Mouse (Mus musculus): ENCODE data around the gene Zfp46. TPM values are rescaled to one million over a fixed set of nuclear protein-coding genes. Genes with fewer than 3 reads are reported as not detected.

Gene Zfp46
- polyA plus RNA-seq, 1 experiment from 2014 or later, result 25.8 TPM

GRCm38 (mm10) chr4:136247729-136248463 lies 36.6 kb upstream of the Zfp46 start, which contains the start of gene Tcea3:
Tcea3 (plus strand) TSS chr4:136247729.
- no peaks in the 10 kb centered on the region for H3K36me3 ChIP-seq (replicated peaks)
- peaks cover 93% of the 10 kb centered on the region for H3K27me3 ChIP-seq
- H3K9me3 ChIP-seq, result no peaks in the 10 kb centered on the region
- peaks cover 34% of the 10 kb centered on the region for H3K4me1 ChIP-seq
- H3K27ac ChIP-seq, result no peak within 1 kb of the TSS
- peak within 1 kb of the TSS; percentile 36; the same call in 1 of the 2 replicates for H3K9ac ChIP-seq
- WGBS, result under 1% methylated on average over 46 of the region's 46 CpGs
- peak; percentile 23; the same call in 1 of the 2 replicates for ATAC-seq (ENCODE audit: low FRiP score)
- peak within 1 kb of the TSS; percentile 44 for H3K4me3 ChIP-seq (replicated peaks)
- peak within 1 kb of the TSS; percentile 75 for H3K4me2 ChIP-seq

DNA sequence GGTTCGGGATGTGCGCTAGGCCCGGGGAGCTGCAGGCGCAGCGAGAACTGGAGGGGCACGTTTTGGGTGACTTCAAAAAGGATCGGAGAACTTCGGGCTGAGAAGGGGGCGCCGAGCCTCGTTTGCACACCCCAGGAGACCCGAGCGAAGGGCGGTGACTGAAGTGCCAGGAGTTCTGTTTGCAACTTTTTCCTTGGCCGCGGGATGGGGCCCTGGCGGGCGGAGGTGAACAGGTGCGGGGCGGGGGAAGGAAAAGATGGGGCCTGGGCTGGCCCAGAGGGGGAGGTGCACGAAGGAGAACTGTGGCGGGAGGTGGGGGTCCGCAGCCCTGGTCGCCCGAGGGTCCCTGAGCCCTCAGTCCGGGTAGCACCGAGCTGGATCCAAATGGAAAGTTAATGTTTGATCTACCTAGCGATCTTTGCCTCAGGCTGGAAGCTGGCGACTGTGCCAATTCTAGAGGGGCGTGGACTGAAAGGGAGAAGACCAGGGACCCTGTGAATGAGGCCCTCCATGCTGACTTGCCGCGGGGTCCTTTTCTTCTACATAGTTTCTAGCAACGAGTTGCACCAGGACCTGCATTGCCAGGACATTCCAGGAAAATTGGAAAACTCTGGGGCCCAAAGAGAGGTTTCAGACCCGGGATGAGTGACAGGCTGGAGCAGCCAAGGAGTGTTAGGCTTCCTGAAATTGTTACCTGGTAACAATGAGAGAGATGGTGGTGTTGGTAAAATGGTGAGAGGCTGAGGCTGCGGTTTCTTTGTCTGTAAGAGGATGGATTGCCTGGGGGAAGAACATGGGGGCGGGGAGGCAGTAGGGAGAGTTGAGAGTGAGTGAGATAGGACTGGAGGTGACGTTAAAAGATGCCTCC lies 35.8 kb upstream of the Zfp46 start:
- H3K27ac ChIP-seq, result no peak overlapping the region
- no peaks in the 10 kb centered on the region for H3K9me3 ChIP-seq
- H3K4me1 ChIP-seq, result peaks cover 34% of the 10 kb centered on the region
- H3K36me3 ChIP-seq (replicated peaks), result no peaks in the 10 kb centered on the region
- under 1% methylated on average over 37 of the region's 37 CpGs for WGBS
- peak overlapping the region; percentile 75 for H3K4me2 ChIP-seq
- peaks cover 92% of the 10 kb centered on the region for H3K27me3 ChIP-seq
- ATAC-seq (ENCODE audit: low FRiP score), result no peak
- peak overlapping the region; percentile 44 for H3K4me3 ChIP-seq (replicated peaks)
- no peak overlapping the region for H3K9ac ChIP-seq

- H3K27me3 ChIP-seq, result peaks cover 90% of the 10 kb centered on the region
- H3K4me3 ChIP-seq (replicated peaks), result no peak overlapping the region
- no peaks in the 10 kb centered on the region for H3K9me3 ChIP-seq
- no peak overlapping the region for H3K27ac ChIP-seq
- H3K36me3 ChIP-seq (replicated peaks), result no peaks in the 10 kb centered on the region
- no peak overlapping the region for H3K9ac ChIP-seq
- peaks cover 34% of the 10 kb centered on the region for H3K4me1 ChIP-seq
- no peak for ATAC-seq (ENCODE audit: low FRiP score)
- H3K4me2 ChIP-seq, result peak overlapping the region; percentile 75; the same call in 1 of the 2 replicates
- 1% methylated on average over 11 of the region's 11 CpGs for WGBS
These were observed 35.2 kb upstream of the Zfp46 start for GRCm38 (mm10) chr4:136249332-136249647.

DNA sequence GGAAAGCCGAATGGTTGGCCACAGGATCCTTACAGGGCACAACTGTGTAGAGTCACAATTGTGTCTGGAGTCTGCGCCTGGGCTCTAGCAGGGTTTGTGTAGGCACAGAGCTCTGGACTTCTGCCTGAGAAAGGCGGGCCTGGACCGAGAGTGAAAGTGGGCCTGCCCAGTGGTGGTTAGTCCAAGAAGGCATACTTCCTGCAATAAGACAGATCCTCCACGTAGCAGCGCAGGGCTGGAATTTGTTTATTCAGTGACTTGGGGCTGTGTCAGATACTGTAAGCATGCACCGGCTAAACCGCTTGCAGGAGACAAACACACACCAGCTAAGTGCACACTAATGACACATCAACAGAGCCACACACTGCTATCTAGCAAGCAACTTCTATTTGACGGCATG lies 34.7 kb upstream of the Zfp46 start:
- Histone ChIP-seq H3K4me1 (peaks cover 34% of the 10 kb centered on the region), H3K9me3 (no peaks in the 10 kb centered on the region), H3K36me3 (replicated peaks) (no peaks in the 10 kb centered on the region), H3K27ac (no peak overlapping the region), H3K4me2 (no peak overlapping the region), H3K4me3 (replicated peaks) (no peak overlapping the region), H3K27me3 (peaks cover 87% of the 10 kb centered on the region), H3K9ac (no peak overlapping the region)
- ATAC-seq (ENCODE audit: low FRiP score), result no peak
- WGBS, result 39% methylated on average over 9 of the region's 9 CpGs

DNA sequence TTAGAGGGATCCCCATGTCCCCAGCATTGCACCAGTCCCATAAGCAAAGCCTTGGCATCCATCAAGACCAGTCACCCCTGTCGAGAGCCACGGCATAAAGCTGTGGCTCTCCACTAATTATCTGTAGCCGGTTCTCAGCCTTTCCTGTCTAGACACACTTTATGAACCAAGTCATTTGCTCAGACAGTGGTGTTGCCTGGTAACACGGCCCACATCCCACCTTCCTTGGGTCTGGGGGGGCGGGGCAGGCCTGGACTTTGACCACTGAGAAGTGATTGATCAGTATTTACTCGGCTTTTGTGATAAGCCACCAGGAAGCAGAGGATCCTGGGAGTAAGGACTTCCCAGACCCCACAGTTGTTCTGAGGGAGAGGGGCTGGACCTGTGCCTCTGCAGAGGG lies 28.6 kb upstream of the Zfp46 start:
- Histone ChIP-seq H3K9ac (no peak overlapping the region), H3K4me1 (peaks cover 4% of the 10 kb centered on the region)
- WGBS, result 72% methylated on average over 6 of the region's 6 CpGs

DNA sequence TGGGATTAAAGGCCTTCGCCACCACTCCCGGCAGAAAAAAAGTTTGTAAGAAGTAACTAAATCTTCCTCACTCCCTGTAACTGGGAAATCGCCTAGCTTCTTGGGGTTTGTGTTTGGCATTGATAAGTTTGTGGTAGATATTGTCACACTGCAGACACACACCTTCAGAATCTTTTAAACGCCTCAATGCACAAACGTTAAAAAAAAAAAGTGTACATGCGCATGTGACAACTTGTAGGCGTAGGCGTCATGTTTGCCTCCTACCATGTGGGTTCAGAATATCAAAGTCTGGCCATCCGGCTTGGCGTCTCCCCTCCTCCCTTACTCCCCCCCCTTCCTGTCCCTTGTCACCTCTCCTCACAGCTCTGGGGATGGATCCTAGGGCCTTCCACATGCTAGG lies 27.8 kb upstream of the Zfp46 start:
- ATAC-seq (ENCODE audit: low FRiP score), result no peak
- H3K36me3 ChIP-seq (replicated peaks), result no peaks in the 10 kb centered on the region
- 88% methylated on average over 10 of the region's 10 CpGs for WGBS
- H3K4me2 ChIP-seq, result no peak overlapping the region
- no peak overlapping the region for H3K4me3 ChIP-seq (replicated peaks)
- peaks cover 29% of the 10 kb centered on the region for H3K27me3 ChIP-seq
- no peaks in the 10 kb centered on the region for H3K9me3 ChIP-seq
- H3K27ac ChIP-seq, result no peak overlapping the region
- peaks cover 4% of the 10 kb centered on the region for H3K4me1 ChIP-seq
- no peak overlapping the region for H3K9ac ChIP-seq

More for the DNA sequence above, 28.6 kb upstream of the Zfp46 start:
- Histone ChIP-seq H3K36me3 (replicated peaks) (no peaks in the 10 kb centered on the region), H3K27ac (no peak overlapping the region), H3K9me3 (no peaks in the 10 kb centered on the region), H3K4me2 (no peak overlapping the region), H3K4me3 (replicated peaks) (no peak overlapping the region), H3K27me3 (peaks cover 34% of the 10 kb centered on the region)
- no peak for ATAC-seq (ENCODE audit: low FRiP score)

DNA sequence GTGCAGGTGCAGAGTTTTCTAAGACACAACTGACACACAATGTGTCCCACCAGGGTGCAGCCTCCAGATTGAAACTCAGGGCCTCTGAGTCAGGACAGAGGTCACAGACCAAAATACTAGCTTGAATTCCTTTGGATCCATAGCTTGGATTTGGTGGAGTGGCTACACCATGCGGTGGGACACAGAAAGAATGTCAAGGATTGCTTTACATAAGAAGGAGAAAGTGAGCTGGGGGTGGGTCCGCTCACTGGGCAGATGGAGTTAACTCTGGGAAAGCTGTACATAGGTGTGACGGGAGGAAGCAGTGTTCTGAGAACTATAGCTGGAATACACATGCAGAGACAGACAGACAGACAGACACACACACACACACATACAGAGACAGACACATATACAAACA lies 24.6 kb upstream of the Zfp46 start:
- no peaks in the 10 kb centered on the region for H3K36me3 ChIP-seq (replicated peaks)
- H3K4me3 ChIP-seq (replicated peaks), result no peak overlapping the region
- H3K27ac ChIP-seq, result no peak overlapping the region
- H3K9ac ChIP-seq, result no peak overlapping the region
- WGBS, result 59% methylated on average over 3 of the region's 3 CpGs
- H3K9me3 ChIP-seq, result no peaks in the 10 kb centered on the region
- peaks cover 6% of the 10 kb centered on the region; the same call in 1 of the 2 replicates for H3K27me3 ChIP-seq
- ATAC-seq (ENCODE audit: low FRiP score), result no peak
- no peak overlapping the region for H3K4me2 ChIP-seq
- H3K4me1 ChIP-seq, result peaks cover 4% of the 10 kb centered on the region

- Histone ChIP-seq H3K4me2 (no peak overlapping the region), H3K9ac (no peak overlapping the region), H3K27ac (no peak overlapping the region), H3K36me3 (replicated peaks) (no peaks in the 10 kb centered on the region), H3K4me3 (replicated peaks) (no peak overlapping the region), H3K4me1 (peaks cover 4% of the 10 kb centered on the region), H3K27me3 (peaks cover 6% of the 10 kb centered on the region; the same call in 1 of the 2 replicates), H3K9me3 (no peaks in the 10 kb centered on the region)
- ATAC-seq (ENCODE audit: low FRiP score), result 0 out of 2 replicates have a peak, but pooled peaks have one; percentile 33
- 39% methylated on average over 10 of the region's 10 CpGs for WGBS
These were observed 23.8 kb upstream of the Zfp46 start for GRCm38 (mm10) chr4:136260491-136261180.

GRCm38 (mm10) chr4:136261912-136262311 lies 22.6 kb upstream of the Zfp46 start:
- no peak for ATAC-seq (ENCODE audit: low FRiP score)
- no peak overlapping the region for H3K27ac ChIP-seq
- no peak overlapping the region for H3K9ac ChIP-seq
- H3K4me2 ChIP-seq, result no peak overlapping the region
- H3K27me3 ChIP-seq, result peaks cover 6% of the 10 kb centered on the region; the same call in 1 of the 2 replicates
- H3K4me3 ChIP-seq (replicated peaks), result no peak overlapping the region
- peaks cover 4% of the 10 kb centered on the region for H3K4me1 ChIP-seq
- WGBS, result 80% methylated on average over 10 of the region's 10 CpGs
- no peaks in the 10 kb centered on the region for H3K36me3 ChIP-seq (replicated peaks)
- no peaks in the 10 kb centered on the region for H3K9me3 ChIP-seq

GRCm38 (mm10) chr4:136263555-136263954 lies 20.9 kb upstream of the Zfp46 start:
- H3K4me2 ChIP-seq, result no peak overlapping the region
- peaks cover 6% of the 10 kb centered on the region; the same call in 1 of the 2 replicates for H3K27me3 ChIP-seq
- H3K36me3 ChIP-seq (replicated peaks), result no peaks in the 10 kb centered on the region
- WGBS, result 97% methylated on average over 4 of the region's 4 CpGs
- H3K4me1 ChIP-seq, result peaks cover 4% of the 10 kb centered on the region
- H3K9me3 ChIP-seq, result no peaks in the 10 kb centered on the region
- H3K4me3 ChIP-seq (replicated peaks), result no peak overlapping the region
- no peak overlapping the region for H3K9ac ChIP-seq
- no peak overlapping the region for H3K27ac ChIP-seq
- ATAC-seq (ENCODE audit: low FRiP score), result no peak

DNA sequence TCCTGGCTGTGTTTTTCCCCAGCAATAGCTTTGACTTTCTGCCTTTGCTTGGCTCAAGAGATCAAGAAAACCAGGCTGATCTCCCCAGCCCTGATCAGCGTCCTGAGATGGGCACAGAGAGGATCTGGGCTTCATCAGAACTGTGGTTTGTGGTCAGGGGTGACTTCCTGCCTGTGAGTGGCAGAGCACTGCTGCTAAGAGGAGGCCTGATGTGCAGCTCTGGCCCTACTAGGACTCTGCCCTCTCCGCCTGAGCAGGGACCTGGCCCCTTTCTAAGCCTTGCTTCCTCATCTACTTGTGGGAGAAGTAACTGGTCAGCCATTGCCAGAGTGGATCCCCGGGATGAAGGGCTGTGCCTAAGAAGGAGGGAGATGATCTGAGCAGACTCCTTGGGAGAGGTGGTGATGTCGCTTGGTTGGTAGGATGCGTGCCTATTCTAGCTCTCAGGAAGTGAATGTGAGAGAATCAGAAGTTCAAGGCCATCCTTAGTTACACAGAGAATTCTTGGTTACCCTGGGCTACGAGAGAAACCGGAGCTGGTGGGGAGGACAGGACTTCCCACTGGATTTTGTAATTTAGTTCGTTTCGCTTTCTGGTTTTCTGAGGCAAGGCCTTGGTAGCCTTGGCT lies 17.7 kb upstream of the Zfp46 start:
- ATAC-seq (ENCODE audit: low FRiP score), result no peak
- H3K4me1 ChIP-seq, result no peaks in the 10 kb centered on the region
- no peak overlapping the region for H3K27ac ChIP-seq
- 87% methylated on average over 9 of the region's 9 CpGs for WGBS
- H3K4me2 ChIP-seq, result no peak overlapping the region
- no peak overlapping the region for H3K9ac ChIP-seq
- no peaks in the 10 kb centered on the region for H3K27me3 ChIP-seq
- no peaks in the 10 kb centered on the region for H3K9me3 ChIP-seq
- no peak overlapping the region for H3K4me3 ChIP-seq (replicated peaks)
- H3K36me3 ChIP-seq (replicated peaks), result no peaks in the 10 kb centered on the region

GRCm38 (mm10) chr4:136268912-136269311 lies 15.6 kb upstream of the Zfp46 start:
- 100% methylated on average over 1 of the region's 1 CpGs for WGBS
- H3K4me2 ChIP-seq, result no peak overlapping the region
- 0 out of 2 replicates have a peak overlapping the region, but pooled peaks have one; percentile 3 for H3K9ac ChIP-seq
- ATAC-seq (ENCODE audit: low FRiP score), result no peak
- H3K27ac ChIP-seq, result no peak overlapping the region
- H3K9me3 ChIP-seq, result peaks cover 7% of the 10 kb centered on the region; the same call in 1 of the 2 replicates
- H3K4me3 ChIP-seq (replicated peaks), result no peak overlapping the region
- no peaks in the 10 kb centered on the region for H3K27me3 ChIP-seq
- H3K36me3 ChIP-seq (replicated peaks), result no peaks in the 10 kb centered on the region
- H3K4me1 ChIP-seq, result no peaks in the 10 kb centered on the region
